Mouse (Mus musculus) cerebellum, adult 18-20 months (tissue): ENCODE results near the gene Ppp1r32.

Source experiments
- DNase-seq, 2 experiments: peaks; one replicate each; pipeline ENCODE4 v3.0.0; 2021

The Ppp1r32 gene

DNA sequence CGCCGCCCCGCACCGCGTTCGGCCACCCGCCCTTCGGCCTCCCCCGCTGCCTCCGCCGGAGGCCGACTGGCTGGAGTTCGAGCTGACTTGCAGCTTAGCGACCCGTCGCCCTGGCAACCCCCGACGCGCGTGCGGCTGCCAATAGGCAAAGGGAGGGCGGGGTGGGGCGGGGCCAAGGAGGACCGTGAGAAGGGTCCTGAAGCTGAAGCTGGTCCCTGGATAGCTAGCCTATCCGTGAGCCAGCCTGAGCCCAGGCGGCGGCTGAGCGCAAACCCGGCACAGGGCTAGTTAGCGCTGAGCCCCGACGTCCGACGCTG, 25.3 kb downstream of the Ppp1r32 start:
- DNase-seq, result no peak

DNA sequence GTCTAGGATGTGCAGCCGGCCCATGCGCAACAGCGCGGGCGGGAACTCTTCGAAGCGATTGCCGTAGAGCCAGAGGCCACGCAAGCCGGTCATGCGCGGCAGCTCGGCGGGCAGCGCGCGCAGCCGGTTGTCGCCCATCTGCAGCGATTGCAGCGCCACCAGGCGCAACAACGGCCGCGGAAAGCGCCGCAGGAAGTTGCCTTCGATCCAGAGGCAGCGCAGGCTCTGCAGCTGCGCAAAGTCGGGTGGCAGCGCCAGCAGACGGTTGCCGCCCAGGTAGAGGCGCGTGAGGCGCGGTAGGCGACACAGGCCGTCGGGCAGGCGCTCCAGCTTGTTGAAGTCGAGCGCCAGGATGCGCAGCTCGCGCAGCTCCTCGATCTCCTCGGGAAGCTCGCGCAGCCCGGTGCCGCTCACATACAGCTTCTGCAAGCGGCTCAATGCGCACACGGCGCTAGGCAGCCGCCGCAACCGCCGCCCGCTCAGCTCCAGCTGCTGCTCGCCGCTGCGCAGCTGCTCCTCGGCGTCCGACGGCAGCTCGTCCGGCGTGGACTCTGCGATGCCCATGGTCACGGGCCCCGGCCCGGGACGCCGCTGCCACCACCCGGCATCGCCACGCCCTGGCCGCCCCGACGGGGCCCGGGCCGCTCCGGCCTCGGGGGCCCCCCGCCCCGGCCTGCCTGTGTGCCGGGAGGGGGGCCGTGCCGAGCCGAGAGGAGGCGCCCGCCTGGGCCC, 25.8 kb downstream of the Ppp1r32 start, which contains the start of gene Lrrc10b:
TSS of gene Lrrc10b (minus strand) at position 722 of the 732 bp plus-strand sequence.
- no peak for DNase-seq

DNA sequence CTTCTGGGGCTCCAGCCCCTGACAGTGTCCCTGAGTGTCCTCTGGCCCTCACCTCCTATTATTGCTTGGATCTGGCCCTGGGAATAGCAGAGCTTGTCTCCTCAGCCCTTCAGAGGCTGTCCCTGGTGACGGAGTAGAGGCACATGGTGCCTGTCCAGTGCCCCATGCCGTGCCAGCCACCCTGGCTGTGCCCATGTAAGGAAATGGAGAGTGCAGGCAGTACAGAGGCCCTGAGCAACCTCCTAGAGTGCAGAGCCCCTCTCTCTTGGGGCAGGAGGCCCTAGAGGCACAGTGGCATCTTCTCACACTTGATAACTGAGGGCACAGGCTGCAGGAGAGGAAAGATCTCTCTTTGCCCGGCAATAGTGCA, 27.3 kb downstream of the Ppp1r32 start:
- DNase-seq, result no peak

DNA sequence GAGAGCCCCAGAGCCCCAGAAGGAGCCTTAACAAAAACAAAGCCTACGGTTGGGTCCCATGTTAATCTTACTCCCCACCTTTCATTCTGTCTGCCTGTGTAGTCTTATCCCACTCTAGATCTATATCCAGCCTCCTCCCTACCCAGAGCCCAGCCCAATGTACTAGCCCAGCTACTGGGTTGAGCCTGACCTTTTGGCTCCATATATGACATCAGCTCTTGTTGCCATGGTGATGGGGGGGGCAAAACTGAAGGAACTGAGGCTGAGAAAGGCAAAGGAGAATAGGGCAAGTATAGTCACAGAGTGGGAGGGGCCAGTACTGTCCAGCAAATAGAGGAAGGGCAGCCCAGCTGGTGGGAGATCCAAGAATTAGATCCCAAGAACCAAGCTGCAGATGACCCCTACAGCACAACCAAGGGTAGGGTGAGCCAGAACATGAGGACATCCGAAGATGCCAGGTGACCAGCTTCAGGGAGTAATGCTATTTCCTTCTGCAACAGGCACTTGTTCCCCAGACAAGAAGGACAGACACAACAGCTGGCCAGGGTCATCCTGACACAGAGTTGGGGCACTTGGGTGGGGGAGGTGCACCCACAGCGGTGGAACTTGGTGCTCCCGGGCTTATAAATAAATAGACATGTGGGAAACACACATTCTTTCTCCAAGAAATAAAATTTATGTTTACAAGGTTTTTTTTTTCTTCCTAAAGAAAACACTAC, 27.9 kb downstream of the Ppp1r32 start:
- no peak for DNase-seq

DNA sequence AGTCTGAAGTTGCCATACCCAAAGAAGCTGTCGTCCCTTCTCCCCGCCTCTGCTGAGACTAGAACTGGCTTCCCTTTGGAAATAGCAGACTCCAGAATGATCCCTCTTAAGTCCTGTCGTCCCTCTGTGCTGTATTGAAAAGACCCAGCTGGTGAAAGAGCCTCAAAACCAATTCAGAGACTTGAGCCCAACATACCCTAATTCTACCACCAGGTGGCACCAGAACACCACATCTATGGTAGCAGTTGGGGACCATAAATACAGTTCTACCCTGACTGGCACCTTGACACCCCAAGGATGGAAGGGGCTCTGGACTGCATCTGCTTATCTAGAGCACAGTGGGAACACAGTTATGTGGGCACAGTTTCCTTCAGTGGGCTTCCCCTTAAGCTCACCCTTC, 33.0 kb downstream of the Ppp1r32 start:
- peak; percentile 71 to 74 for DNase-seq

DNA sequence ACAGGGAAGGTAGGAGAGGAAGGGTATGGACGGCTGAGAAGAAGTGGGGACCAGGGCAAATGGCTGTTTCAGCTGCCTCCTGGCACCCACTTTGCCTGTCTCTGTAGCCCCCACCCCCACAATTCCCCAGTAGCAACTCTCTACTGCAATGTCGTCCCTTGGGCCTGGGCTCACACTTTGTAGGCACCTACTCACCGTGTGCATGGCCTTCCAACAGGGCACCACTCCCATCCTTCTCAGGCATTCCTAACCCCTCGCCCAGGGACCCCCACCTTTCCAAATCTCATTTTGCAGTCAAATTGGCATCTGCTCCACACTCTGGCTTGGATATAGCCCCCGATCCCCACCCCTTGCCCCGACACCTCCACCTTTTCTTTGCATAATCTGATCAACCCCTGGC, 33.5 kb downstream of the Ppp1r32 start:
- DNase-seq, result no peak

DNA sequence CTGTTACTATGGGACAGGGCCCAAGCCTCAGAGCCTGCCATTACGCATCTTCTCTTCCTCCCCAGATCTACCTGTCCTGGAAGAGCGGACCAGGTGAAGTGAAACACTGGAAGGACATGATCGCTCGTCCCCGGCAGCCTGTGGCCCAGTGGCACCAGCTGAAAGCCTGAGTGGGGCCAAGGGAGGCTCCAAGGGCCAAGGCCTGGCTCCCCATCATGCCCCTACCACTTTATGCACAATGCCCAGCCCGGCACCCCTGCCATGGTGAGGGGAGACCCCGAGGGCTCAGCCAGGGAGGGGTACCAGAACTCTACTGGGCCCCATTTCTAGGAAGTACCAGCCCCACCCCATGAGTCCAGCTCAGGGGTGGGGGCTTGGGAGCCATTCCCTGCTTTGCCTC, 34.5 kb downstream of the Ppp1r32 start:
- no peak for DNase-seq

DNA sequence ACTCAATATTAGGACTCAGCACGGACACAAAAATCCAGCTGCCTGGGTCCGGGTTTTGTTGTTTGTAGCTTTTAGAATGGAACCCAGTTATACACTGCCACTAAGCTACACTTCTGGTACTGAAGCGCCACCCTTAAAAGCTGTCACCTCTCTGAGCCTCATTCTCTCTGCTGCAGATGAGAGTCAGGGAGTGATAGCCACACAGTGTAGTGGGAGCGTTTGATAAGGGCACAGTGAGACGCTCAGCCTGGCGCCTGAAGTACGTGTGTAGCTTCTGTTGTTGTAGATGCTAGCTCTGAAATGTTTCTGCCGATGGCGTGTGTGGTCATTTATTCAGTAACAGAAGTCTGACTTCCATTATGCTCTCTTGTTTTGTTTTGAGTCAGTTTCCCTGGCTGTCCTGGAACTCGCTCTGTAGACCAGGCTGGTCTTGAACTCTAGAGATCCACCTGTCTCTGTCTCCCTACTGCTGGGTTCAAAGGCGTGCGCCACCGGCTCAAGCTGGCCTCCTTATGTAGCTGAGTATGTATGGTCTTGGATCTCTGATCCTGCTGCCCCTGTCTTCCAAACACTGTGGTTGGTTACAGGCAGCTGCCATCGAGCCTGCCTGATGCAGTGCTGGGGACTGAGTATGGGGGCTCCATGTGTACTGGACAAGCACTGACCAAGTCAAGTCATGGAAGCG, 37.9 kb downstream of the Ppp1r32 start:
- DNase-seq, result no peak

DNA sequence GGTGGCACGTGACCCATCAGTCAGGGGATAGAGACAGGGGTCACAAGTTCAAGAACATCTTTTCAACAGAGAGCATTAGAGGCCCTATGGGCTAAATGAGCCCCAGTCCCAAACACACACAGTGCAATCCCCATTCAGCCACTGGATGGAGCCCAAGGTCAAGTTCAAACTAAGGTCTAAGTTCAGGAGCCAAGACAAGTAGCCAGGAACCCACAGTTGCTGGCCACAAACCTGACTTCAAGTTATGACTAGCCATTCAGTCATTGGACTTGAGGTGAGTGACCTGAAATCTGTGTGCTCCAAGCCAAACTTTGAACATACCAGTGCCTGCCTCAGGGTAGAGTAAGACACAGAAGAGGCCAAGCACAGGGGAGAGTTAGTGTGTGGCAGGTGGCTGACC, 45.2 kb downstream of the Ppp1r32 start:
- DNase-seq, result peak in 1 of 2 experiments; percentile 7

DNA sequence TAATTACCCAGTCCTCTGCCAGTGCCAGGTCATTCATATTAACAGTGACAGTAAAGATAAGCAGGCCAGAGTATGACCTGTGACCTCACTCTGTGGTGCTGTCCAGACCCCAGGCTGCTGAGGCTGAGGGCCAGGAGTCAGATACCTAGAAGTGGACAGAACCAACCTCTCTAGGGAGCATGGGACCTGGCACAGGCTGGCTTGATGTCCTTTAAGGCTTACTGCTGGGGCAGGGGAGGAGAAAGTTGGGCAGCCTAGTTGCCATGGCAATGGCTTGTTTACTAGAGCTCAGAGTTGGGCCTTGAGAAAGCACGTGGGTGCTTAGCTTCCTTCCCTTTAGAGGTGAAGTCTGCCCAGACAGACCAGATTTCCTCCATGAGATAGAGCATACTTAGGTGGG, 46.0 kb downstream of the Ppp1r32 start:
- DNase-seq, result peak in 1 of 2 experiments; percentile 1

DNA sequence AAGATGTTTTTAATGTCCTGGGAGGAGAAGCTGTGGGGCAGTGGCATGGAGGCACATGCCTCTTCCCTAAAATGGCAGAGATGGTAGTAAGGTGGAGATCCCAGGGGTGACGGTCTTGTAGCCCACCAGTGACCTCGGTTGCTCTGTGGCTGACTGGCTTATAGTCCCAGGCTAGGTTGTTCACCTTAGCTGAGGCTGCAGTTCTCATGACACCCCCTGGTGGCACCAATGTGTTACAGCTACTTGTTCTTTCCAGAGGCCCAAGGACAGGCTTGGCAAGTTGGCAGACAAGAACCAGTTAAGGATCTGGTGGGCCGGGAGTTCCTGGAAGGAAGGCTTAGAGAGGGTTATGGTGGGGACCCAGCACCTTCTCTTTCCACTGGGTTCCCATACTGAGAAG, 46.8 kb downstream of the Ppp1r32 start:
- peak; percentile 87 to 88 for DNase-seq

DNA sequence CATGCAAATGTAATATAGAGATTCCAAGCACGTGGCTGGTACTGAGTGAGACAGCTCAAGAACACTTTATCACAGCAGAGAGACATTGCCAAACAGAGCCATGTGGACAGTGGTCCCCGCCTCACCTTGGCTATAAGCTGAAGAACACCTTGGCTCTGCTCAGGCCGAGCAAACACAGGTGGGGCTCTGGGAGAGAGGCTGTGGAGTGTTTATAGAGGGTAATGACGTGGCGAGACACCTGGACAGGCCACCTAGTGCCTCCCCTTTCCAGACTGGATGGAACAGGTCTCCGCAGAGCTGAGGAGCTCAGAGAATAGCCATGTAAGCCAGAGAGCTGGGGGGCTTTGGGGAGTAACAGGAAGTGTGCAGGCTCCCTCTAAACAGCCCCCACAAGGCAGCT, 47.8 kb downstream of the Ppp1r32 start:
- no peak for DNase-seq

DNA sequence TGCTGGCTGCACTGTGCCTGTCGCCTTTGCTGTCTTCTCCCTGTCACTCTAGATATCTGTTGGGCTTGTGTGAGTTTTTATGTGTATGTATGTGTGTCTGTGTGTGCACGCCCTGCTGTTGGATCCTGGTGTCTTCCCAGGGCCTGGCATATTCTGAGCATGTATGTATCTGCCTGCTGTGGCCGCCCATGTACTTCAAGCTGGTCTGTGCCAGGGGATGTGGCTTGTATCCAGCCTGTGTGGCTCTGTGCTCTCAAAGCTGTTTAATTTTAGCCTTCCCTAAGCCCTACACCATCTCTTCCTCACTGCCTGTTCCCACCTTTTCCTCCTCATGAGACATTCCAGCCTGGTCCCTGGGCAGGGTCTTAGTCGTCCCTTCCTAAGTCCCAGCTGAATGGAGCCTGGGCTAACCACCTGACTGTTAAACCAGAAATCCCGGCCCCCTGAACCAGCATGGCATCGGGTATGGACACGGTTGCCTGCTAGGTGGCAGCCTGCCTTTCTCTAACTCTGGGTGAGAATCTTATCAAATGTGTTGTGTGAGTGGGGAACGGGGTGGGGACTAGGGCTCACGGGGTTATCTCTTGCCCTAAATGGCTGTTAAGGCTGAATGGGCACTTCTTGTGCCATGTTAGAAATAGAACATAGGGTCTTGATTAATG, 48.7 kb downstream of the Ppp1r32 start:
- DNase-seq, result peak; percentile 53 to 59

DNA sequence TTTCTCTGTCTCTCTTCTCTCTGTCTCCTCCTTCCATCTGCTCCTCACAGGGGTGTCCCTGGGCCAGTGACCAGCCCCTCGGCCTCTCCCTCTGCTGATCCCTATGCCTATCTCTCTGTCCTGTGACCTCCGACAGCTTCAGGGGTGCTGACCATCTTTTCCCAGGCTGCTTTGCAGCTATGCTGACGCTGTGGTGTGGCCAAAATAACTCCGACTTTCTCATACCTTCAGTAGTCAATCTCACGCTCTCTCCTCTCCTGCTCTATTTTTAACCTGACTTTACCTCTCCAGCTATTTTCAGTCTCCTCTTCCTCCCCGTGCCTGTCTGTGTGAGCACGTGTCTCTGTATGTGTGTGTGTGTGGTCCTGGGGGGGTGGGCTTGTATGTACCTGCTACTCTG, 49.5 kb downstream of the Ppp1r32 start:
- DNase-seq, result no peak

DNA sequence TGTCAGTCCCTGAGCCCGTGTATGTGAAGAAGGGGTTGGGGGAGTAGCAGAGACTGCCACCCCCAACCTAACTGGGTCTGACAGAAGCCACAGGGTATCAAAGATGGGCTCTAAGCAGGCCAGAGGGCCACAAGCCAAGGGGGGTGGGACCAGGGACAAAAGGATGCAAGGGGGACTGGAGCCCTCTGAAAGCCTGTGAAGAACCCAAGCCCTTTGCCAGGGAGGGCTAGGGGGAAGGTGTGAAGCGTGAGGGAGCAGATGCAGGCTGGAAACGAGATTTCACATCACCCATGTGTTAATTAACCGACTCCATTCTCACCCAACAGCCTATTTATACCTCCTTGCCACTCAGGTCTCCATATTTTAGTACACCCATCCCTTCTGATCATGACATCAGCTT, 50.9 kb downstream of the Ppp1r32 start:
- DNase-seq, result no peak

DNA sequence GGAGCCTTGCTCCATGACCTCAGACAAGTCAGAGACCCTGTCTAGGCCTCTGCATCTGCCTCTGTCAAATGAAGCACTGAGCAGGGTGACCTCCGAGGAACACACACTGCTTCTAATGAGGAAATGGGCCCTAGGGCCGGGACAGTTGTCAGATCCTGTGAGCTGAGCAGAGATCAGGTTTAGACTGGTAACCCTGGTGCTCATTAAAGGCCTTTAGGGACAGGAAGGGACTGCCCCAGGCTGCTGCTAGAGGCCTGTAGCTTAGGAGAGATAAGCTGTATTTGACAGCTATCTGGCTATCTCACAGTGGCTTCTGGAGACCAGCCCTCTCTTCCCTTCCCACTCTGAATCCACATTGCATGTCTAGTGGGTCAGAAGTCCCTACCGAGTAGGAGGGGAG, 51.3 kb downstream of the Ppp1r32 start:
- no peak for DNase-seq

DNA sequence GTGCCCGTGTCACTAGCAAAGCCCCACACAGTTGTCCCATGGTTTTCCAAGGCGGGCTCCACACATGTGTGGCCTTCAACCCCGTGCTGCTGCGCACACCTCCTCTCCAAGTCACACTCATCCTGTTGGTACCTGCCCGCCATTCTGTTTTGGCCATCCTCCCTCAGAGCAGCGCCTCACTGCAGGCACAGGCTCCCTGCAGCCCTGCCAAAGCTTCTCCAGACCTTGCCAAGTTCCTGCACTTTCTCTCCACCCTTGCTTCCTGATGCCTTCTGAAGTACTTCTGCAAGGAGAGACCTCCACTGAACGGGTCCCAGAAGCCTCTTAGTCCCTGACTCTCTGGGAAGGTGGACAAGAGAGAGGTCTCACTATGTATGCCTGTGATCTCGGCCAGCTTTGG, 53.4 kb downstream of the Ppp1r32 start:
- DNase-seq, result peak; percentile 54 to 65

DNA sequence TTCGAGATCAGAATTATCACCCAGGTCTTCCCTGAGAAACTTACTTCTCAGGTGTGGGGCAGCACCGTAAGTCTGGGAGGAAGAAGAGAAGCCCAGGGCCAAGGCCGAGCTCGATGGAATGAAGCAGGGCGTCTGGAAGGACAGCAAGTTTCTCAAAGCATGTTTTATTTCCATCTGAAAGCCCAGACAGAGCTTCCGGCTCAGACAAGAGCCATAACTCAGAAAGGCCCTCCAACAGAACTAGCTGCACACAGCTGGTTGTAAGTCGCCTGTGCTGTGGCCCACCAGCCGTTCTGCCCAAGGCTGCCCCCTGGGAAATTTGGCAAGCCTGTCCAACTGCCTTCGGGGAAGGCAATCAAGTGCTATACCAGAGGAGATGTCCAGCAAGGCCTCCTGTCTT, 55.3 kb downstream of the Ppp1r32 start:
- no peak for DNase-seq

DNA sequence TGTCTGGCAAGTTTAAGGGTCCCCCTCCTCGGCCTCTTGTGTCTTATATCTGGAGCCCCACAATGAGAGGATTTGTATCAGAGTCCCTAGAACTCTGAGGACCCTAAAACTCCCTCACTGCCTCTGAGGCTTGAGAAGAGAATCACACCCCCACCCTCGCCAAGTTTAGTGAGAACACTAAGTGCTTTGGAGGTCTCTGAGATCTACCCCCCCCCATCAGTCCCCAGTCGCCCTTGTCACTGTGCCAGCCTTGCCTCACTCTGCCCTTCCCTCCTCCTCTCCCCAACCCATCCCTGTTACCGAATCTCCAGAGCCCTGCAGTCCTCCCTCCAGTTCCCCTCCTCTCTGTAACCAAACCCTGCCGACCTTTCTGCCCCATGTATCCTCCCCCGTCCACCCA, 55.9 kb downstream of the Ppp1r32 start:
- no peak for DNase-seq

DNA sequence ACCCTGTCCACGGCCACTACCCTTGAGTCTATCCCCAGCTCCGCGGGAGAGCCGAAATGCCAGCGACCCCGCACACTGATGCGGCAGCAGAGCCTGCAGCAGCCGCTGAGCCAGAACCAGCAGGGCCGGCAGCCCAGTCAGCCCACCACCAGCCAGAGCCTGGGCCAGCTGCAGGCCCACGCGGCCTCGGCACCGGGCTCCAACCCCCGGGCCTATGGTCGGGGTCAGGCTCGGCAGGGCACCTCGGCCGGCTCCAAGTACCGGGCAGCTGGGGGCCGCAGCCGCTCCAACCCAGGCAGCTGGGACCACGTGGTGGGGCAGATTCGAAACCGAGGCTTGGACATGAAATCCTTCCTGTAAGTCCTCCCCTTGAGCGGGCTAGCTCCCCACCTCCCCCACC, 56.4 kb downstream of the Ppp1r32 start:
- no peak for DNase-seq

DNA sequence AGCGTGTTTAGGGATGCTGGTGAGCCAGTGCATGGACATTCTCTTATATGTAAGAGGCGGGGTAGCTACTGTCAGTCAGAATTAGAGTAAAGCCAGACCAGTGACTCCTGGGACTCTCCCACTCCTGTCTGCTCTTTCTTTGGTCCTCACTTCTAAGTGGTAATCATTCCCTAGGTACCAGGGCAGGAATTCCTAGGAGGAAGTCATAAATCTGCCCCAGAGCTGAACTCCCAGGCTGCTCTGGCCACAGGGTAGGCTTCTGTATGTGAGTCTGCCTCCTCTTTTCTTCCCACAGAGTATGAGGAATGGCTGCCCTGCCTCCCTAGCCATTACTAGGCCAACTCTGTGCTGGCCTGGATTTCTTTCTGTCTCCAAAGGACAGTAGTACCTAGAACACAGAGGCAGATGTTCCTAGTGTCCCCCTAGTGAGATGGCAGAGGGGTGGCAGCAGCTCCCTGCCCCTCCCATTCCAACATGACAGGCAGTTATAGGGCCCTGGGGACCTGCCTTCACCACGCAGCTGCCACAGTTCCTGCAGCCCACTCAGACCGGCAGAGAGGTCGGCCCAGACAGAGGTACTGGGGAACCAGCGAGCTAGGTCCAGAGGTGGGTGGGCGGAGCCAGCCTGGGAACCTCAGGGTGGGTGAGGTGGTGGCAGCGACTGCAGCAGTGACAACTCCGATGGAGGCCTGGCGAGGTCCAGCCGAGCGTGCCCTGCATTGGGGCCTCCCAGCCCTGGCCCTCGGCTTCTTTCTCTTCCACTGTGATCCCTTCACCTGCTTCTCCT, 57.1 kb downstream of the Ppp1r32 start:
- DNase-seq, result no peak

DNA sequence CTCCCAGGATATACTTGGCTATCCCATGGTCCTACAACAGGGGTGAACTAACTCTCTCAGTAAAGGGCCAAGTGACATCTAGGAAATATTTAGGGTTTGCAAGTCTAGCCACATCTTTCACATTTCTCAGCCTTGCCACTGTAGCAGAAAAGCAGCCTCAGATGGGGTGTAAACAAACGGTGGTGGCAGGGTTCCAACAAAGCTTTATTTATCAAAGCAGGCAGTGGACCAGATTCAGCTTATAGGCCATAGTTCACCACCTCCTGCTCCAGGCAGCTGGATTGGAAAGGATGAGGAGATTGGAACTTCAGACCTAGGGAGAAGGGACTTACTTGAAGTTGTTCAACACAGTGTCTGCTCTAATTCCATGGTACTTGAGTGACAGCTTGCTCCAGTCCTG, 58.0 kb downstream of the Ppp1r32 start:
- no peak for DNase-seq
